Mouse (Mus musculus): Measurements from ENCODE around the gene H2-Ob.

H2-Ob gene

GRCm38 (mm10) chr17:34240366-34240765 lies 1.7 kb downstream of the H2-Ob start:
- DNase-seq (ENCODE audit: low read depth, low spot score) = no peak

GRCm38 (mm10) chr17:34240916-34241315 lies 2.2 kb downstream of the H2-Ob start:
- no peak for DNase-seq (ENCODE audit: low read depth, low spot score)

- no peak for DNase-seq (ENCODE audit: low read depth, low spot score)
These were observed 6.0 kb downstream of the H2-Ob start for GRCm38 (mm10) chr17:34244656-34245055.

- DNase-seq (ENCODE audit: low read depth, low spot score) = no peak
These were observed 8.3 kb downstream of the H2-Ob start for GRCm38 (mm10) chr17:34247047-34247446.

GRCm38 (mm10) chr17:34248764-34249163 lies 10.1 kb downstream of the H2-Ob start:
- no peak for DNase-seq (ENCODE audit: low read depth, low spot score)

- no peak for DNase-seq (ENCODE audit: low read depth, low spot score)
These were observed 10.7 kb downstream of the H2-Ob start for GRCm38 (mm10) chr17:34249361-34249760.

- DNase-seq (ENCODE audit: low read depth, low spot score) = peak; percentile 76
These were observed 11.2 kb downstream of the H2-Ob start for GRCm38 (mm10) chr17:34249878-34250277.

- no peak for DNase-seq (ENCODE audit: low read depth, low spot score)
These were observed 13.0 kb downstream of the H2-Ob start for GRCm38 (mm10) chr17:34251666-34252065.

- DNase-seq (ENCODE audit: low read depth, low spot score) = no peak
These were observed 17.8 kb downstream of the H2-Ob start for GRCm38 (mm10) chr17:34256501-34256900.

- DNase-seq (ENCODE audit: low read depth, low spot score) = peak; percentile 86
These were observed 19.1 kb downstream of the H2-Ob start, which contains the start of gene H2-Ab1 for GRCm38 (mm10) chr17:34257594-34258375. Gene H2-Ab1, plus strand, starts transcription at chr17:34257689.

GRCm38 (mm10) chr17:34260551-34260950 lies 21.8 kb downstream of the H2-Ob start:
- no peak for DNase-seq (ENCODE audit: low read depth, low spot score)

GRCm38 (mm10) chr17:34261502-34261901 lies 22.8 kb downstream of the H2-Ob start:
- peak; percentile 74 for DNase-seq (ENCODE audit: low read depth, low spot score)

- peak; percentile 86 for DNase-seq (ENCODE audit: low read depth, low spot score)
These were observed 24.4 kb downstream of the H2-Ob start for GRCm38 (mm10) chr17:34263068-34263467.

GRCm38 (mm10) chr17:34263811-34264371 lies 25.2 kb downstream of the H2-Ob start:
- DNase-seq (ENCODE audit: low read depth, low spot score) = no peak

- peak; percentile 16 for DNase-seq (ENCODE audit: low read depth, low spot score)
These were observed 26.0 kb downstream of the H2-Ob start for GRCm38 (mm10) chr17:34264452-34265351.

- no peak for DNase-seq (ENCODE audit: low read depth, low spot score)
These were observed 29.6 kb downstream of the H2-Ob start for GRCm38 (mm10) chr17:34268262-34268661.

GRCm38 (mm10) chr17:34268748-34269147 lies 30.0 kb downstream of the H2-Ob start:
- DNase-seq (ENCODE audit: low read depth, low spot score) = no peak

GRCm38 (mm10) chr17:34269817-34270216 lies 31.1 kb downstream of the H2-Ob start:
- DNase-seq (ENCODE audit: low read depth, low spot score) = no peak

- DNase-seq (ENCODE audit: low read depth, low spot score) = no peak
These were observed 31.5 kb downstream of the H2-Ob start for GRCm38 (mm10) chr17:34270230-34270629.

GRCm38 (mm10) chr17:34270940-34271339 lies 32.2 kb downstream of the H2-Ob start:
- no peak for DNase-seq (ENCODE audit: low read depth, low spot score)

GRCm38 (mm10) chr17:34272102-34272501 lies 33.4 kb downstream of the H2-Ob start:
- no peak for DNase-seq (ENCODE audit: low read depth, low spot score)

- DNase-seq (ENCODE audit: low read depth, low spot score) = no peak
These were observed 41.9 kb downstream of the H2-Ob start for GRCm38 (mm10) chr17:34280499-34281038.
